Mouse (Mus musculus) CH12.LX (cell line): ENCODE measurements around the gene Atg2b. TPM values are rescaled to one million over a fixed set of nuclear protein-coding genes. Genes with fewer than 3 reads are reported as not detected.

Experiments
- DNase-seq: peaks from one replicate; pipeline ENCODE4 v3.0.0-alpha.2; 2013; ENCODE audit errors: extremely low read depth
- H3K27ac ChIP-seq: 2 replicates; pipeline ENCODE4 v1.5.1; 2012; ENCODE audit warnings: low read depth, mild to moderate bottlenecking, control low read depth, moderate library complexity; ENCODE audit not compliant: insufficient read depth
- H3K27me3 ChIP-seq: replicated peaks from 2 replicates; pipeline ENCODE3; 2012; ENCODE audit warnings: inconsistent platforms
- H3K36me3 ChIP-seq, 2 experiments: replicated peaks in 1 of 2; 2 replicates each; pipeline versions ENCODE3 to v1.6.1; 2012; ENCODE audit warnings: inconsistent platforms in 1 of 2, low read length in 1 of 2, mild to moderate bottlenecking in 1 of 2, mixed read lengths in 1 of 2, moderate library complexity in 1 of 2; ENCODE audit not compliant: control insufficient read depth in 1 of 2, insufficient read depth in 1 of 2
- H3K4me1 ChIP-seq, 2 experiments: 2 replicates each; pipeline ENCODE4 v1.6.1; 2012; ENCODE audit warnings: inconsistent platforms in 1 of 2, moderate library complexity in 1 of 2; ENCODE audit not compliant: insufficient read depth in 2 of 2, control insufficient read depth in 1 of 2
- H3K4me2 ChIP-seq: 2 replicates; pipeline ENCODE4 v1.6.1; 2012; ENCODE audit warnings: low read depth, mild to moderate bottlenecking, control low read depth; ENCODE audit not compliant: poor library complexity, insufficient read depth, severe bottlenecking
- H3K4me3 ChIP-seq, 3 experiments: fragments of 150-350 bp in 1 of 3; sonication (generic) in 1 of 3; replicated peaks in 1 of 3; 2 replicates each; pipeline versions ENCODE3 to v1.5.1; 2011 to 2012; ENCODE audit warnings: low read depth in 2 of 3, low read length in 2 of 3, mild to moderate bottlenecking in 2 of 3, moderate library complexity in 2 of 3, control low read depth in 1 of 3, improper control_type of control experiment in 1 of 3, inconsistent platforms in 1 of 3, mixed read lengths in 1 of 3; ENCODE audit not compliant: poor library complexity in 1 of 3
- H3K79me2 ChIP-seq: replicated peaks from 2 replicates; pipeline ENCODE4 v1.6.1; 2012; ENCODE audit warnings: mild to moderate bottlenecking, moderate library complexity; ENCODE audit not compliant: control insufficient read depth, poor library complexity, insufficient read depth, severe bottlenecking; ENCODE audit errors: extremely low read depth
- H3K9ac ChIP-seq: 2 replicates; pipeline ENCODE4 v1.6.1; 2012; ENCODE audit warnings: low read depth, mild to moderate bottlenecking, control low read depth, moderate library complexity; ENCODE audit not compliant: insufficient read depth
- H3K9me3 ChIP-seq: replicated peaks from 2 replicates; pipeline ENCODE3; 2012; ENCODE audit warnings: low read length, inconsistent platforms, mixed read lengths
- CHD1 ChIP-seq: IDR thresholded peaks from 2 replicates; pipeline ENCODE4 v1.6.1; 2012; ENCODE audit warnings: low read depth, low read length, improper control_type of control experiment, inconsistent platforms
- CTCF ChIP-seq, 2 experiments: IDR thresholded peaks in 1 of 2; conservative IDR thresholded peaks in 1 of 2; 2 replicates each; pipeline ENCODE4 v1.5.1; 2011 to 2012; ENCODE audit warnings: low read depth in 2 of 2, low read length in 2 of 2, improper control_type of control experiment in 1 of 2, inconsistent platforms in 1 of 2, mild to moderate bottlenecking in 1 of 2, moderate library complexity in 1 of 2
- E2F4 ChIP-seq: IDR thresholded peaks from 2 replicates; pipeline ENCODE4 v1.6.1; 2011; ENCODE audit warnings: low read depth, low read length, improper control_type of control experiment; ENCODE audit not compliant: insufficient replicate concordance
- ELF1 ChIP-seq: IDR thresholded peaks from 2 replicates; pipeline ENCODE4 v1.6.1; 2014; ENCODE audit warnings: low read depth, mild to moderate bottlenecking, inconsistent platforms, low read length, improper control_type of control experiment
- EP300 ChIP-seq: IDR thresholded peaks from 2 replicates; pipeline ENCODE4 v1.6.1; 2011; ENCODE audit warnings: low read length, improper control_type of control experiment
- ETS1 ChIP-seq: conservative IDR thresholded peaks from 2 replicates; pipeline ENCODE4 v1.6.1; 2012; ENCODE audit warnings: low read depth, mild to moderate bottlenecking, inconsistent platforms, low read length, improper control_type of control experiment, moderate library complexity
- HCFC1 ChIP-seq: IDR thresholded peaks from 2 replicates; pipeline ENCODE4 v1.6.1; 2012; ENCODE audit warnings: low read depth, mild to moderate bottlenecking, inconsistent platforms, low read length, improper control_type of control experiment
- JUND ChIP-seq: conservative IDR thresholded peaks from 2 replicates; pipeline ENCODE4 v1.6.1; 2011; ENCODE audit warnings: low read depth, low read length, improper control_type of control experiment
- MAX ChIP-seq: IDR thresholded peaks from 2 replicates; pipeline ENCODE4 v1.6.1; 2011; ENCODE audit warnings: low read length, improper control_type of control experiment
- MXI1 ChIP-seq: IDR thresholded peaks from 2 replicates; pipeline ENCODE4 v1.6.1; 2011; ENCODE audit warnings: mild to moderate bottlenecking, low read depth, low read length, improper control_type of control experiment
- MYC ChIP-seq: IDR thresholded peaks from 2 replicates; pipeline ENCODE4 v1.6.1; 2011; ENCODE audit warnings: low read depth, mild to moderate bottlenecking, improper control_type of control experiment, low read length
- NELFE ChIP-seq: IDR thresholded peaks from 2 replicates; pipeline ENCODE4 v1.6.1; 2011; ENCODE audit warnings: low read depth, low read length, improper control_type of control experiment
- NRF1 ChIP-seq: IDR thresholded peaks from 2 replicates; pipeline ENCODE4 v1.6.1; 2014; ENCODE audit warnings: low read depth, mild to moderate bottlenecking, inconsistent platforms, low read length, improper control_type of control experiment, moderate library complexity
- RAD21 ChIP-seq: IDR thresholded peaks from 2 replicates; pipeline ENCODE4 v1.6.1; 2011; ENCODE audit warnings: low read depth, mild to moderate bottlenecking, low read length, improper control_type of control experiment, moderate library complexity
- RCOR1 ChIP-seq: conservative IDR thresholded peaks from 2 replicates; pipeline ENCODE4 v1.6.1; 2012; ENCODE audit warnings: low read depth, mild to moderate bottlenecking, inconsistent platforms, low read length, improper control_type of control experiment
- SMC3 ChIP-seq: IDR thresholded peaks from 2 replicates; pipeline ENCODE4 v1.6.1; 2011; ENCODE audit warnings: low read depth, low read length, improper control_type of control experiment
- TCF12 ChIP-seq: IDR thresholded peaks from 2 replicates; pipeline ENCODE4 v1.6.1; 2014; ENCODE audit warnings: low read depth, mild to moderate bottlenecking, inconsistent platforms, low read length, improper control_type of control experiment
- USF1 ChIP-seq: IDR thresholded peaks from 2 replicates; pipeline ENCODE4 v1.6.1; 2014; ENCODE audit warnings: low read depth, mild to moderate bottlenecking, inconsistent platforms, low read length, improper control_type of control experiment
- ZMIZ1 ChIP-seq: IDR thresholded peaks from 2 replicates; pipeline ENCODE4 v1.6.1; 2012; ENCODE audit warnings: low read depth, mild to moderate bottlenecking, inconsistent platforms, low read length, improper control_type of control experiment
- dilution Hi-C: fragments of 300-500 bp; cut with MboI; formaldehyde crosslinking; loops from 2 replicates; pipeline ENCODE4 v1.14.3; 2020; ENCODE audit warnings: low sequenced_read_pairs; ENCODE audit not compliant: extremely low pct_unique_long_range_greater_than_20kb, extremely low pct_ligation_motif_present
- in situ Hi-C: fragments of 300-500 bp; cut with MboI; formaldehyde crosslinking; loops from 3 replicates; pipeline ENCODE4 v1.14.3; 2019; ENCODE audit warnings: low sequenced_read_pairs, low pct_ligation_motif_present, low pct_unique_long_range_greater_than_20kb, mixed read lengths
- polyA plus RNA-seq: library from polyadenylated mRNA; unstranded; fragments of >175 nt; gene quantifications from 2 replicates; pipeline ENCODE4 v1.2.1, GENCODE M21; 2012; ENCODE audit warnings: low read depth; ENCODE audit not compliant: insufficient read length
- total RNA-seq, 2 experiments: library from RNA; depleted of rRNA; stranded (reverse); fragments of 300-350 nt in 1 of 2; fragments of >200 nt in 1 of 2; gene quantifications; 2 replicates each; pipeline ENCODE4 v1.2.3; 2012 to 2014

Gene Atg2b
- total and polyA plus RNA-seq, 3 experiments, result 26.9 to 28.5 (median 28.4) TPM

- TF ChIP-seq RCOR1 (no peak), NELFE (no peak), MAX (no peak), ETS1 (no peak), RAD21 (no peak), JUND (no peak), ZMIZ1 (no peak), MXI1 (no peak), E2F4 (no peak), TCF12 (no peak), CTCF (conservative IDR thresholded peaks at IDR 0.05 in 1 of 2, IDR thresholded peaks at IDR 0.05 in 1 of 2; ENCODE audit: low read depth in 2 of 2, low read length in 2 of 2) (no peak), ELF1 (no peak), EP300 (no peak), SMC3 (no peak)
- DNase-seq, result no peak
- dilution Hi-C loops, result no loop called here
These were observed 29.2 kb downstream of the Atg2b start for GRCm38 (mm10) chr12:105655850-105656249.

GRCm38 (mm10) chr12:105642770-105643321 lies 42.2 kb downstream of the Atg2b start:
- H3K36me3 ChIP-seq, result peaks cover 84 to 97% of the 10 kb centered on the region in 2 experiments
- no peak overlapping the region for H3K4me2 ChIP-seq
- H3K27me3 ChIP-seq, result no peaks in the 10 kb centered on the region
- dilution Hi-C loops (no loop called here), in situ Hi-C loops (no loop called here)
- TF ChIP-seq USF1 (no peak), MXI1 (no peak), MAX (no peak), CHD1 (no peak), MYC (no peak), HCFC1 (no peak), TCF12 (no peak), E2F4 (no peak), NRF1 (no peak), EP300 (no peak)
- no peak for DNase-seq
- no peak overlapping the region for H3K27ac ChIP-seq
- no peaks in the 10 kb centered on the region for H3K79me2 ChIP-seq
- no peak overlapping the region for H3K9ac ChIP-seq
- no peak overlapping the region for H3K4me3 ChIP-seq
- no peaks in the 10 kb centered on the region for H3K4me1 ChIP-seq
- H3K9me3 ChIP-seq, result no peaks in the 10 kb centered on the region

More at GRCm38 (mm10) chr12:105655850-105656249, 29.2 kb downstream of the Atg2b start:
- Histone ChIP-seq H3K4me3 (no peak overlapping the region), H3K4me1 (no peaks in the 10 kb centered on the region), H3K9me3 (no peaks in the 10 kb centered on the region), H3K27me3 (no peaks in the 10 kb centered on the region), H3K36me3 (peaks cover 76 to 95% of the 10 kb centered on the region in 2 experiments), H3K4me2 (no peak overlapping the region), H3K27ac (no peak overlapping the region), H3K9ac (no peak overlapping the region), H3K79me2 (no peaks in the 10 kb centered on the region)
- in situ Hi-C loops, result no loop called here
